10 mouse cellular contexts compared by ENCODE assay signal in genomic region chr10:41491111-41491510, GRCm38 (mm10). TPM values are rescaled to one million over a fixed set of nuclear protein-coding genes. Genes with fewer than 3 reads are reported as not detected.
DNase-seq lines count a peak whose midpoint lies in the region; ATAC-seq and TF ChIP-seq lines count a peak whose summit lies in the region.
"Had no signal": no experiment of that assay in that cellular context is flagged by ENCODE, and none has a peak within 500 bp of the region (broad histone marks: within the 10 kb centered on the region; RNA-seq: fewer than 3 reads in every experiment).

No protein-coding gene starts in this region.

- 53% methylated on average over 4 of the region's 4 CpGs for WGBS in heart, embryonic 13.5 days
- WGBS in hindbrain, embryonic 16.5 days, result 45% methylated on average over 4 of the region's 4 CpGs
- WGBS in liver, postnatal 0 days (ENCODE audit: insufficient replicate concordance), result 22% methylated on average over 4 of the region's 4 CpGs

- no peak for TF ChIP-seq CTCF in liver, postnatal 0 days (IDR thresholded peaks at IDR 0.05; ENCODE audit: low read depth)

- no peak for ATAC-seq in heart, embryonic 13.5 days (ENCODE audit: extremely low read depth, insufficient number of reproducible peaks, low FRiP score, low TSS enrichment)
- ATAC-seq in hindbrain, embryonic 16.5 days, result no peak
- no peak for ATAC-seq in liver, postnatal 0 days

- no peaks in the 10 kb centered on the region for H3K9me3 ChIP-seq in heart, embryonic 13.5 days
- H3K9me3 ChIP-seq in hindbrain, embryonic 16.5 days (ENCODE audit: control insufficient read depth, low read length), result no peaks in the 10 kb centered on the region
- no peaks in the 10 kb centered on the region for H3K9me3 ChIP-seq in liver, postnatal 0 days (ENCODE audit: low read length)

- H3K36me3 ChIP-seq in heart, embryonic 13.5 days, result peaks cover 26% of the 10 kb centered on the region
- H3K36me3 ChIP-seq in hindbrain, embryonic 16.5 days (ENCODE audit: control insufficient read depth, insufficient read depth, low read length), result no peaks in the 10 kb centered on the region
- H3K36me3 ChIP-seq in liver, postnatal 0 days (replicated peaks; ENCODE audit: insufficient read depth, low read length), result peaks cover 14% of the 10 kb centered on the region

- peak overlapping the region; percentile 79; the same call in 1 of the 2 replicates for H3K4me3 ChIP-seq in heart, embryonic 13.5 days
- no peak overlapping the region; the same call in 1 of the 2 replicates for H3K4me3 ChIP-seq in hindbrain, embryonic 16.5 days (ENCODE audit: low read length)
- H3K4me3 ChIP-seq in liver, postnatal 0 days (ENCODE audit: low read depth, low read length), result peak overlapping the region; percentile 52; the same call in 1 of the 2 replicates

- peaks cover 28% of the 10 kb centered on the region for H3K4me1 ChIP-seq in heart, embryonic 13.5 days
- H3K4me1 ChIP-seq in hindbrain, embryonic 16.5 days (ENCODE audit: control insufficient read depth, insufficient read depth, low read depth, low read length), result peaks cover 11% of the 10 kb centered on the region
- H3K4me1 ChIP-seq in liver, postnatal 0 days (ENCODE audit: insufficient read depth), result peaks cover 18% of the 10 kb centered on the region

- H3K27me3 ChIP-seq in heart, embryonic 13.5 days (replicated peaks), result no peaks in the 10 kb centered on the region
- no peaks in the 10 kb centered on the region for H3K27me3 ChIP-seq in hindbrain, embryonic 16.5 days (replicated peaks; ENCODE audit: control insufficient read depth, insufficient read depth, low read length)
- no peaks in the 10 kb centered on the region for H3K27me3 ChIP-seq in liver, postnatal 0 days (ENCODE audit: insufficient read depth, low read length)

- no peak overlapping the region for H3K27ac ChIP-seq in heart, embryonic 13.5 days (replicated peaks)
- H3K27ac ChIP-seq in hindbrain, embryonic 16.5 days (ENCODE audit: low read depth, low read length), result no peak overlapping the region
- H3K27ac ChIP-seq in liver, postnatal 0 days (ENCODE audit: low read depth), result no peak overlapping the region

- H3K4me2 ChIP-seq in heart, embryonic 13.5 days, result peak overlapping the region; percentile 98
- H3K4me2 ChIP-seq in hindbrain, embryonic 16.5 days (ENCODE audit: low read length), result peak overlapping the region; percentile 98
- peak overlapping the region; percentile 31; the same call in 1 of the 2 replicates for H3K4me2 ChIP-seq in liver, postnatal 0 days (ENCODE audit: low read depth, low read length)

- H3K9ac ChIP-seq in heart, embryonic 13.5 days, result no peak overlapping the region
- H3K9ac ChIP-seq in hindbrain, embryonic 16.5 days (ENCODE audit: low read depth, low read length), result no peak overlapping the region
- H3K9ac ChIP-seq in liver, postnatal 0 days (replicated peaks), result no peak overlapping the region

- TF ChIP-seq EP300 in liver, postnatal 0 days (IDR thresholded peaks at IDR 0.05; ENCODE audit: low read depth), result no peak

- DNase-seq in heart, adult 18-20 months, result no peak
- peak; percentile 52 for DNase-seq in A20 (ENCODE audit: low read depth, low spot score)
- DNase-seq in liver, postnatal 0 days, result no peak
- no peak for DNase-seq in frontal cortex, adult 2 months (ENCODE audit: extremely low spot score in 1 of 2, low spot score in 1 of 2)
- DNase-seq in thymus, postnatal 25 days, result no peak
- no peak for DNase-seq in embryo, embryonic 10 days (ENCODE audit: low spot score)
- DNase-seq: thymus, postnatal 36 days had no signal

RNA-seq across cellular contexts. Expression of gene Ppil6, which starts 0.9 kb away (rescaled TPM):
- polyA plus RNA-seq in heart, embryonic 13.5 days (2015; fragmentation: Nextera tagmentation; extraction: Ambion mirVana), result 1.1 and 1.3 TPM in 2 replicates
- total RNA-seq in heart, adult 18-20 months (2021), result 1 to 10 TPM in 1 of 2 experiments, under 1 TPM in 1; 0.74 to 1.9 TPM
- polyA plus RNA-seq in hindbrain, embryonic 16.5 days (2015; fragmentation: Nextera tagmentation; extraction: Ambion mirVana), result 4.5 and 5.3 TPM in 2 replicates
- polyA plus RNA-seq in liver, postnatal 0 days (2015; fragmentation: Nextera tagmentation; extraction: Ambion mirVana), result 0.22 and 0.25 TPM in 2 replicates
- 3.5 and 4.3 TPM in 2 replicates for polyA plus RNA-seq in frontal cortex, adult 2 months (2012; rRNA removed)
- polyA plus RNA-seq: erythroblast, embryonic 14.5 days had no signal

RNA-seq across cellular contexts. Expression of gene Smpd2, which starts 0.9 kb away (rescaled TPM):
- 46.3 and 48.4 TPM in 2 replicates for polyA plus RNA-seq in heart, embryonic 13.5 days (2015; fragmentation: Nextera tagmentation; extraction: Ambion mirVana)
- 10 to 100 TPM; 32.6 to 33.6 TPM for total RNA-seq in heart, adult 18-20 months (2021)
- polyA plus RNA-seq in hindbrain, embryonic 16.5 days (2015; fragmentation: Nextera tagmentation; extraction: Ambion mirVana), result 46.5 and 52.9 TPM in 2 replicates
- polyA plus RNA-seq in liver, postnatal 0 days (2015; fragmentation: Nextera tagmentation; extraction: Ambion mirVana), result 17.9 and 19.7 TPM in 2 replicates
- 39.7 and 41.0 TPM in 2 replicates for polyA plus RNA-seq in frontal cortex, adult 2 months (2012; rRNA removed)

RNA-seq across cellular contexts. Expression of gene Mical1, which starts 15.0 kb away (rescaled TPM):
- 33.4 and 33.8 TPM in 2 replicates for polyA plus RNA-seq in heart, embryonic 13.5 days (2015; fragmentation: Nextera tagmentation; extraction: Ambion mirVana)
- total RNA-seq in heart, adult 18-20 months (2021), result 10 to 100 TPM in 1 of 2 experiments, 1 to 10 TPM in 1; 9.5 to 13.1 TPM
- 25.9 and 31.0 TPM in 2 replicates for polyA plus RNA-seq in hindbrain, embryonic 16.5 days (2015; fragmentation: Nextera tagmentation; extraction: Ambion mirVana)
- polyA plus RNA-seq in liver, postnatal 0 days (2015; fragmentation: Nextera tagmentation; extraction: Ambion mirVana), result 4.3 TPM in 2 replicates
- 15.2 and 18.1 TPM in 2 replicates for polyA plus RNA-seq in frontal cortex, adult 2 months (2012; rRNA removed)

RNA-seq across cellular contexts. Expression of gene Cd164, which starts 28.1 kb away (rescaled TPM):
- 166 and 169 TPM in 2 replicates for polyA plus RNA-seq in heart, embryonic 13.5 days (2015; fragmentation: Nextera tagmentation; extraction: Ambion mirVana)
- 100 to 1,000 TPM; 131 to 151 TPM for total RNA-seq in heart, adult 18-20 months (2021)
- 57.2 and 62.9 TPM in 2 replicates for polyA plus RNA-seq in hindbrain, embryonic 16.5 days (2015; fragmentation: Nextera tagmentation; extraction: Ambion mirVana)
- polyA plus RNA-seq in liver, postnatal 0 days (2015; fragmentation: Nextera tagmentation; extraction: Ambion mirVana), result 77.8 and 93.3 TPM in 2 replicates
- polyA plus RNA-seq in frontal cortex, adult 2 months (2012; rRNA removed), result 57.4 and 65.6 TPM in 2 replicates

RNA-seq across cellular contexts. Expression of gene Zbtb24, which starts 40.9 kb away (rescaled TPM):
- 11.2 and 11.3 TPM in 2 replicates for polyA plus RNA-seq in heart, embryonic 13.5 days (2015; fragmentation: Nextera tagmentation; extraction: Ambion mirVana)
- 1 to 10 TPM; 6.5 to 7.7 TPM for total RNA-seq in heart, adult 18-20 months (2021)
- polyA plus RNA-seq in hindbrain, embryonic 16.5 days (2015; fragmentation: Nextera tagmentation; extraction: Ambion mirVana), result 16.9 and 18.2 TPM in 2 replicates
- polyA plus RNA-seq in liver, postnatal 0 days (2015; fragmentation: Nextera tagmentation; extraction: Ambion mirVana), result 3.9 and 4.7 TPM in 2 replicates
- polyA plus RNA-seq in frontal cortex, adult 2 months (2012; rRNA removed), result 16.8 and 19.4 TPM in 2 replicates

Comparison
In these comparisons a context has a peak if more than half of its experiments do, and no peak if none do; other contexts are left out.
1. H3K4me2 ChIP-seq: peak in every context shown above with its lines; median percentile 98 in heart, embryonic 13.5 days; 98 in hindbrain, embryonic 16.5 days; 31 in liver, postnatal 0 days.